Mouse (Mus musculus) liver, embryonic 14.5 days (tissue): Measurements from ENCODE around the gene Lrp2.

Experiments
- CTCF ChIP-seq: IDR thresholded peaks from 2 replicates; pipeline ENCODE4 v1.5.1; 2016; ENCODE audit warnings: antibody characterized with exemption, low read depth, control low read depth
- EP300 ChIP-seq: IDR thresholded peaks from 2 replicates; pipeline ENCODE4 v1.6.1; 2016; ENCODE audit warnings: antibody characterized with exemption, low read depth

GRCm38 (mm10) chr2:69415070-69415469 is 170.8 kb downstream of the Lrp2 start:
- no peak for TF ChIP-seq EP300
- TF ChIP-seq CTCF = no peak
